Mouse (Mus musculus) kidney, postnatal 0 days (tissue): ENCODE measurements around the gene Gucd1. TPM values are rescaled to one million over a fixed set of nuclear protein-coding genes. Genes with fewer than 3 reads are reported as not detected.

ENCODE experiments used
- ATAC-seq: fragments of 200-750 bp; cut with Nextera tagmentation; replicated peaks from 2 replicates; pipeline ENCODE4 v1.8.0; 2017; ENCODE audit warnings: low read depth, moderate number of reproducible peaks, moderate TSS enrichment, moderate library complexity; ENCODE audit not compliant: low FRiP score
- DNase-seq: peaks from one replicate; pipeline ENCODE4 v3.0.0-alpha.2; 2016; ENCODE audit warnings: low spot score
- H3K27ac ChIP-seq: fragments of 300-500 bp; sonication (generic); 2 replicates; pipeline ENCODE4 v1.5.1; 2014; ENCODE audit warnings: mild to moderate bottlenecking
- H3K27me3 ChIP-seq: fragments of 300-500 bp; sonication (generic); 2 replicates; pipeline ENCODE4 v1.6.1; 2014; ENCODE audit warnings: low read length, mixed read lengths; ENCODE audit not compliant: insufficient read depth
- H3K36me3 ChIP-seq: fragments of 300-500 bp; sonication (generic); 2 replicates; pipeline ENCODE4 v1.6.1; 2014; ENCODE audit warnings: low read length, mixed read lengths; ENCODE audit not compliant: insufficient read depth
- H3K4me1 ChIP-seq: fragments of 300-500 bp; sonication (generic); replicated peaks from 2 replicates; pipeline ENCODE4 v1.6.1; 2014; ENCODE audit warnings: antibody characterized with exemption, low read length, mixed read lengths; ENCODE audit not compliant: insufficient read depth
- H3K4me2 ChIP-seq: fragments of 300-500 bp; sonication (generic); 2 replicates; pipeline ENCODE4 v1.6.1; 2014; ENCODE audit warnings: mild to moderate bottlenecking, low read length, moderate library complexity, mixed read lengths
- H3K4me3 ChIP-seq: fragments of 300-500 bp; sonication (generic); replicated peaks from 2 replicates; pipeline ENCODE4 v1.5.1; 2014; ENCODE audit warnings: low read depth, low read length
- H3K9ac ChIP-seq: fragments of 300-500 bp; sonication (generic); 2 replicates; pipeline ENCODE4 v1.6.1; 2014; ENCODE audit warnings: low read depth, low read length
- H3K9me3 ChIP-seq: fragments of 300-500 bp; sonication (generic); replicated peaks from 2 replicates; pipeline ENCODE4 v1.6.1; 2016; ENCODE audit warnings: low read length, inconsistent platforms, mixed read lengths
- CTCF ChIP-seq: IDR thresholded peaks from 2 replicates; pipeline ENCODE4 v1.5.1; 2016; ENCODE audit warnings: antibody characterized with exemption, low read depth, mild to moderate bottlenecking, moderate library complexity
- WGBS: fragments of 180-500 bp; shearing (Covaris S2); extraction: QIAGEN DNeasy Blood & Tissue Kit; methylation state at CpG from one replicate; pipeline ENCODE4 v1.1.7; 2014; 5-methylcytosine and 5-hydroxymethylcytosine counted together
- polyA plus RNA-seq: library from polyadenylated mRNA; unstranded; fragments of >200 nt; fragmentation: Nextera tagmentation; extraction: Ambion mirVana; gene quantifications from 2 replicates; pipeline ENCODE4 v1.2.1, GENCODE M21; 2015

Gene Gucd1
- polyA plus RNA-seq, 1 experiment from 2014 or later = 51.9 TPM

- no peak for ATAC-seq
- DNase-seq = peak; percentile 6
- TF ChIP-seq CTCF = no peak
- H3K9ac ChIP-seq = no peak overlapping the region
- H3K27me3 ChIP-seq = 0 out of 2 replicates have a peak, but pooled peaks cover 3% of the 10 kb centered on the region
- H3K27ac ChIP-seq = 0 out of 2 replicates have a peak overlapping the region, but pooled peaks have one; percentile 2
- 28% methylated on average over 3 of the region's 3 CpGs for WGBS
- no peak overlapping the region; the same call in 1 of the 2 replicates for H3K4me2 ChIP-seq
- peaks cover 18% of the 10 kb centered on the region for H3K4me1 ChIP-seq
- H3K36me3 ChIP-seq = no peaks in the 10 kb centered on the region
- no peak overlapping the region for H3K4me3 ChIP-seq
- H3K9me3 ChIP-seq = no peaks in the 10 kb centered on the region
Measured at GRCm38 (mm10) chr10:75558515-75558914, 40.7 kb upstream of the Gucd1 start.

GRCm38 (mm10) chr10:75556026-75556425, 38.3 kb upstream of the Gucd1 start:
- H3K27ac ChIP-seq = peak overlapping the region; percentile 77
- WGBS = 54% methylated on average over 9 of the region's 9 CpGs
- H3K9me3 ChIP-seq = no peaks in the 10 kb centered on the region
- H3K9ac ChIP-seq = no peak overlapping the region
- peaks cover 24% of the 10 kb centered on the region for H3K4me1 ChIP-seq
- 0 out of 2 replicates have a peak, but pooled peaks cover 3% of the 10 kb centered on the region for H3K27me3 ChIP-seq
- no peak for TF ChIP-seq CTCF
- DNase-seq (no peak), ATAC-seq (no peak; the same call in 1 of the 2 replicates)
- H3K4me2 ChIP-seq = no peak overlapping the region
- no peaks in the 10 kb centered on the region for H3K36me3 ChIP-seq
- no peak overlapping the region for H3K4me3 ChIP-seq

GRCm38 (mm10) chr10:75555557-75555956, 37.8 kb upstream of the Gucd1 start:
- H3K4me2 ChIP-seq = no peak overlapping the region
- peaks cover 24% of the 10 kb centered on the region for H3K4me1 ChIP-seq
- H3K27me3 ChIP-seq = 0 out of 2 replicates have a peak, but pooled peaks cover 3% of the 10 kb centered on the region
- no peak overlapping the region for H3K9ac ChIP-seq
- no peaks in the 10 kb centered on the region for H3K36me3 ChIP-seq
- no peak for TF ChIP-seq CTCF
- 77% methylated on average over 6 of the region's 6 CpGs for WGBS
- H3K27ac ChIP-seq = peak overlapping the region; percentile 77
- H3K9me3 ChIP-seq = no peaks in the 10 kb centered on the region
- no peak overlapping the region for H3K4me3 ChIP-seq
- ATAC-seq (no peak), DNase-seq (no peak)

GRCm38 (mm10) chr10:75554090-75554489, 36.3 kb upstream of the Gucd1 start:
- ATAC-seq (no peak), DNase-seq (no peak)
- H3K9ac ChIP-seq = no peak overlapping the region
- H3K36me3 ChIP-seq = no peaks in the 10 kb centered on the region
- H3K27me3 ChIP-seq = 0 out of 2 replicates have a peak, but pooled peaks cover 3% of the 10 kb centered on the region
- TF ChIP-seq CTCF = no peak
- 90% methylated on average over 8 of the region's 8 CpGs for WGBS
- H3K27ac ChIP-seq = no peak overlapping the region
- H3K4me2 ChIP-seq = no peak overlapping the region
- no peak overlapping the region for H3K4me3 ChIP-seq
- no peaks in the 10 kb centered on the region for H3K9me3 ChIP-seq
- H3K4me1 ChIP-seq = peaks cover 21% of the 10 kb centered on the region

GRCm38 (mm10) chr10:75552701-75553450, 35.1 kb upstream of the Gucd1 start:
- Histone ChIP-seq H3K4me3 (no peak overlapping the region), H3K4me1 (peaks cover 16% of the 10 kb centered on the region; the same call in 1 of the 2 replicates), H3K27me3 (no peaks in the 10 kb centered on the region), H3K4me2 (no peak overlapping the region), H3K36me3 (no peaks in the 10 kb centered on the region), H3K9me3 (no peaks in the 10 kb centered on the region), H3K27ac (no peak overlapping the region), H3K9ac (no peak overlapping the region)
- TF ChIP-seq CTCF = no peak
- ATAC-seq = peak; percentile 14; the same call in 1 of the 2 replicates
- DNase-seq = peak; percentile 30
- WGBS = 57% methylated on average over 13 of the region's 13 CpGs

GRCm38 (mm10) chr10:75552106-75552505, 34.3 kb upstream of the Gucd1 start:
- no peaks in the 10 kb centered on the region for H3K9me3 ChIP-seq
- no peak overlapping the region for H3K9ac ChIP-seq
- no peaks in the 10 kb centered on the region for H3K36me3 ChIP-seq
- no peaks in the 10 kb centered on the region for H3K27me3 ChIP-seq
- H3K4me1 ChIP-seq = peaks cover 16% of the 10 kb centered on the region; the same call in 1 of the 2 replicates
- TF ChIP-seq CTCF = no peak
- no peak overlapping the region for H3K4me2 ChIP-seq
- ATAC-seq = no peak
- no peak overlapping the region for H3K27ac ChIP-seq
- H3K4me3 ChIP-seq = no peak overlapping the region
- DNase-seq = no peak
- WGBS = 48% methylated on average over 2 of the region's 2 CpGs
